Mouse (Mus musculus) E14TG2a.4 (cell line): ENCODE data around the gene Cdk16.

Experiments
- CTCF ChIP-seq: conservative IDR thresholded peaks from 2 replicates; pipeline ENCODE4 v1.5.1; 2014; ENCODE audit warnings: low read length
- NANOG ChIP-seq: IDR thresholded peaks from 2 replicates; pipeline ENCODE4 v1.6.1; 2014; ENCODE audit warnings: borderline replicate concordance, low read length, mixed read lengths
- POU5F1 ChIP-seq: IDR thresholded peaks from 2 replicates; pipeline ENCODE4 v1.6.1; 2014; ENCODE audit warnings: low read length, borderline replicate concordance

DNA sequence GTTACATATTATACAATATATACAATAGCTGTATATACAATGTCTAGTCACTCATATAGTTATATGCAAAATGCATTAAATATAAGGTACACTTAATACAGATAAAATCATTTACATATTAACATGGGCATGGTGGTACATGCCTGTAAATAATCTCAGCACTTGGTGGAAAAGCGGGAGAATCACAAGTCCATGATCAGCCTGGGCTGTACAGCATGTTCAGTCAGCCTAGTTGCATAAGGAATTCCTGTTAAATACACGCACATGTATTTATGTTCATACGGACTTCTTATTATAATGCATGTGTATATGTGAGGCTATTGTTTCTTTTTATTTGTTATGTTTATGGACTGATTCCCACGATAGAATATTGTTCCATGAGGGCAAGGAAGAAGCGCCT, 30.2 kb upstream of the Cdk16 start:
- no peak for TF ChIP-seq CTCF
- TF ChIP-seq POU5F1, result no peak
- no peak for TF ChIP-seq NANOG
